Mouse (Mus musculus): Measurements from ENCODE around the gene Lyl1. TPM values are rescaled to one million over a fixed set of nuclear protein-coding genes. Genes with fewer than 3 reads are reported as not detected.

Lyl1 gene
- polyA plus RNA-seq, 1 experiment from 2014 or later: 5.1 TPM

GRCm38 (mm10) chr8:84698288-84698687, 3.0 kb upstream of the Lyl1 start:
- no peak overlapping the region for H3K4me2 ChIP-seq
- H3K9me3 ChIP-seq (ENCODE audit: control insufficient read depth, low read length): no peaks in the 10 kb centered on the region
- peaks cover 24% of the 10 kb centered on the region for H3K27me3 ChIP-seq (ENCODE audit: control insufficient read depth, insufficient read depth, low read length)
- H3K4me3 ChIP-seq (ENCODE audit: low read depth, low read length): no peak overlapping the region
- no peak overlapping the region for H3K9ac ChIP-seq (ENCODE audit: low read length)
- H3K27ac ChIP-seq (ENCODE audit: low read depth, low read length): no peak overlapping the region
- peaks cover 10% of the 10 kb centered on the region; the same call in 1 of the 2 replicates for H3K36me3 ChIP-seq (ENCODE audit: control insufficient read depth, insufficient read depth, low read length)
- DNase-seq (ENCODE audit: low spot score, missing footprints): no peak
- H3K4me1 ChIP-seq (ENCODE audit: control insufficient read depth, insufficient read depth, low read length): no peaks in the 10 kb centered on the region
- no peak for ATAC-seq (ENCODE audit: low FRiP score)
- WGBS: 89% methylated on average over 5 of the region's 5 CpGs

GRCm38 (mm10) chr8:84698929-84699401, 2.3 kb upstream of the Lyl1 start:
- H3K36me3 ChIP-seq (ENCODE audit: control insufficient read depth, insufficient read depth, low read length): peaks cover 10% of the 10 kb centered on the region; the same call in 1 of the 2 replicates
- WGBS: 95% methylated on average over 9 of the region's 9 CpGs
- peaks cover 2% of the 10 kb centered on the region; the same call in 1 of the 2 replicates for H3K4me1 ChIP-seq (ENCODE audit: control insufficient read depth, insufficient read depth, low read length)
- no peak overlapping the region for H3K4me2 ChIP-seq
- no peak overlapping the region for H3K4me3 ChIP-seq (ENCODE audit: low read depth, low read length)
- no peak overlapping the region for H3K27ac ChIP-seq (ENCODE audit: low read depth, low read length)
- no peak for ATAC-seq (ENCODE audit: low FRiP score)
- no peak overlapping the region for H3K9ac ChIP-seq (ENCODE audit: low read length)
- no peak for DNase-seq (ENCODE audit: low spot score, missing footprints)
- peaks cover 31% of the 10 kb centered on the region for H3K27me3 ChIP-seq (ENCODE audit: control insufficient read depth, insufficient read depth, low read length)
- H3K9me3 ChIP-seq (ENCODE audit: control insufficient read depth, low read length): no peaks in the 10 kb centered on the region

GRCm38 (mm10) chr8:84699861-84700322, 1.4 kb upstream of the Lyl1 start:
- Histone ChIP-seq H3K4me1 (ENCODE audit: control insufficient read depth, insufficient read depth, low read length) (peaks cover 7% of the 10 kb centered on the region; the same call in 1 of the 2 replicates), H3K27ac (ENCODE audit: low read depth, low read length) (no peak overlapping the region), H3K27me3 (ENCODE audit: control insufficient read depth, insufficient read depth, low read length) (peaks cover 40% of the 10 kb centered on the region), H3K4me2 (no peak overlapping the region), H3K4me3 (ENCODE audit: low read depth, low read length) (no peak overlapping the region), H3K36me3 (ENCODE audit: control insufficient read depth, insufficient read depth, low read length) (peaks cover 10% of the 10 kb centered on the region; the same call in 1 of the 2 replicates), H3K9ac (ENCODE audit: low read length) (no peak overlapping the region), H3K9me3 (ENCODE audit: control insufficient read depth, low read length) (no peaks in the 10 kb centered on the region)
- DNase-seq (ENCODE audit: low spot score, missing footprints) (no peak), ATAC-seq (ENCODE audit: low FRiP score) (peak; percentile 31; the same call in 1 of the 2 replicates)
- 68% methylated on average over 7 of the region's 7 CpGs for WGBS

- Histone ChIP-seq H3K27me3 (ENCODE audit: control insufficient read depth, insufficient read depth, low read length) (peaks cover 46% of the 10 kb centered on the region), H3K36me3 (ENCODE audit: control insufficient read depth, insufficient read depth, low read length) (peaks cover 10% of the 10 kb centered on the region; the same call in 1 of the 2 replicates), H3K27ac (ENCODE audit: low read depth, low read length) (no peak overlapping the region), H3K4me3 (ENCODE audit: low read depth, low read length) (no peak overlapping the region), H3K4me1 (ENCODE audit: control insufficient read depth, insufficient read depth, low read length) (peaks cover 10% of the 10 kb centered on the region; the same call in 1 of the 2 replicates), H3K9me3 (ENCODE audit: control insufficient read depth, low read length) (no peaks in the 10 kb centered on the region), H3K4me2 (no peak overlapping the region), H3K9ac (ENCODE audit: low read length) (no peak overlapping the region)
- 82% methylated on average over 5 of the region's 5 CpGs for WGBS
- ATAC-seq (ENCODE audit: low FRiP score): no peak
- DNase-seq (ENCODE audit: low spot score, missing footprints): no peak
Measured at GRCm38 (mm10) chr8:84700526-84700925, 731 bp upstream of the Lyl1 start.

GRCm38 (mm10) chr8:84702561-84702960, 1.3 kb downstream of the Lyl1 start:
- Histone ChIP-seq H3K4me2 (no peak overlapping the region; the same call in 1 of the 2 replicates), H3K9me3 (ENCODE audit: control insufficient read depth, low read length) (no peaks in the 10 kb centered on the region), H3K4me3 (ENCODE audit: low read depth, low read length) (0 out of 2 replicates have a peak overlapping the region, but pooled peaks have one; percentile 1), H3K9ac (ENCODE audit: low read length) (no peak overlapping the region), H3K4me1 (ENCODE audit: control insufficient read depth, insufficient read depth, low read length) (peaks cover 24% of the 10 kb centered on the region), H3K27ac (ENCODE audit: low read depth, low read length) (no peak overlapping the region), H3K27me3 (ENCODE audit: control insufficient read depth, insufficient read depth, low read length) (peaks cover 62% of the 10 kb centered on the region), H3K36me3 (ENCODE audit: control insufficient read depth, insufficient read depth, low read length) (peaks cover 8% of the 10 kb centered on the region; the same call in 1 of the 2 replicates)
- DNase-seq (ENCODE audit: low spot score, missing footprints) (no peak), ATAC-seq (ENCODE audit: low FRiP score) (no peak)
- 80% methylated on average over 9 of the region's 9 CpGs for WGBS

- WGBS: 80% methylated on average over 6 of the region's 6 CpGs
- no peak overlapping the region for H3K9ac ChIP-seq (ENCODE audit: low read length)
- no peak overlapping the region for H3K27ac ChIP-seq (ENCODE audit: low read depth, low read length)
- ATAC-seq (ENCODE audit: low FRiP score) (no peak), DNase-seq (ENCODE audit: low spot score, missing footprints) (peak; percentile 85)
- peaks cover 4% of the 10 kb centered on the region; the same call in 1 of the 2 replicates for H3K36me3 ChIP-seq (ENCODE audit: control insufficient read depth, insufficient read depth, low read length)
- H3K27me3 ChIP-seq (ENCODE audit: control insufficient read depth, insufficient read depth, low read length): peaks cover 67% of the 10 kb centered on the region
- H3K9me3 ChIP-seq (ENCODE audit: control insufficient read depth, low read length): no peaks in the 10 kb centered on the region
- H3K4me2 ChIP-seq: peak overlapping the region; percentile 7
- no peak overlapping the region for H3K4me3 ChIP-seq (ENCODE audit: low read depth, low read length)
- peaks cover 29% of the 10 kb centered on the region for H3K4me1 ChIP-seq (ENCODE audit: control insufficient read depth, insufficient read depth, low read length)
Measured at GRCm38 (mm10) chr8:84702963-84703465, 1.8 kb downstream of the Lyl1 start.

- DNase-seq (ENCODE audit: low spot score, missing footprints) (peak; percentile 88), ATAC-seq (ENCODE audit: low FRiP score) (no peak)
- H3K9ac ChIP-seq (ENCODE audit: low read length): peak overlapping the region; percentile 24; the same call in 1 of the 2 replicates
- H3K4me3 ChIP-seq (ENCODE audit: low read depth, low read length): peak overlapping the region; percentile 8; the same call in 1 of the 2 replicates
- 0 out of 2 replicates have a peak, but pooled peaks cover 1% of the 10 kb centered on the region for H3K36me3 ChIP-seq (ENCODE audit: control insufficient read depth, insufficient read depth, low read length)
- H3K4me1 ChIP-seq (ENCODE audit: control insufficient read depth, insufficient read depth, low read length): peaks cover 35% of the 10 kb centered on the region
- H3K9me3 ChIP-seq (ENCODE audit: control insufficient read depth, low read length): no peaks in the 10 kb centered on the region
- H3K4me2 ChIP-seq: peak overlapping the region; percentile 37
- WGBS: 7% methylated on average over 38 of the region's 38 CpGs
- H3K27ac ChIP-seq (ENCODE audit: low read depth, low read length): no peak overlapping the region
- H3K27me3 ChIP-seq (ENCODE audit: control insufficient read depth, insufficient read depth, low read length): peaks cover 73% of the 10 kb centered on the region
Measured at GRCm38 (mm10) chr8:84703466-84704249, 2.4 kb downstream of the Lyl1 start.

GRCm38 (mm10) chr8:84704356-84704755, 3.1 kb downstream of the Lyl1 start:
- Histone ChIP-seq H3K4me2 (peak overlapping the region; percentile 37), H3K27ac (ENCODE audit: low read depth, low read length) (no peak overlapping the region), H3K36me3 (ENCODE audit: control insufficient read depth, insufficient read depth, low read length) (no peaks in the 10 kb centered on the region), H3K9ac (ENCODE audit: low read length) (peak overlapping the region; percentile 24; the same call in 1 of the 2 replicates), H3K4me1 (ENCODE audit: control insufficient read depth, insufficient read depth, low read length) (peaks cover 41% of the 10 kb centered on the region), H3K4me3 (ENCODE audit: low read depth, low read length) (peak overlapping the region; percentile 8; the same call in 1 of the 2 replicates), H3K27me3 (ENCODE audit: control insufficient read depth, insufficient read depth, low read length) (peaks cover 80% of the 10 kb centered on the region), H3K9me3 (ENCODE audit: control insufficient read depth, low read length) (no peaks in the 10 kb centered on the region)
- 1% methylated on average over 16 of the region's 16 CpGs for WGBS
- DNase-seq (ENCODE audit: low spot score, missing footprints): peak; percentile 98
- ATAC-seq (ENCODE audit: low FRiP score): 0 out of 2 replicates have a peak, but pooled peaks have one; percentile 31

All from midbrain, embryonic 11.5 days (tissue).